Mouse (Mus musculus) layer of hippocampus, adult 9-11 months (tissue): ENCODE measurements at regions not wholly inside any gene's neighbourhood (a gene's known extent, or its start where the extent isn't known, plus 50 kb on each side); places are given as distances from the start of the nearest gene placed in this dataset.

Source experiments
- DNase-seq: peaks from one replicate; pipeline ENCODE4 v3.0.0; 2022

DNA sequence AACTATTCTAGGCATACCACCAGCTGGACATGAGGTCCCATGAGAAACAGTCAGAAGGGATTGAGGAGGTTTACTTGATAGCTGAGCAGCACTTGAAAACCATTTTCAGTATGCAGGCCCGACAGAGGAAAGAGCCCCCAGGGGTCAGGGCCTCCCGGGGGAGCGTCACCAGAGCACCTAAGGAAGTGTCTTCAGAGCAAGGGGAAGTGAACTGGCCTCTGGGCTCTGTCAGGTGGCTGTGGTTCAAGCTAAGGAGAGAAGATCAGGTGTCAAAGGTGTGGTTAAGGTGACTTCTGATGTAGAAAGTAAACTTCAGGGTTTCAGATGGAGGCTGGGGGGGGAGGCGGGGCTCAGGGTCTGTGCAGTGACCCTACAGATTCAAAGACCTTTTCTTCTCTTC, 57.3 kb downstream of the Bhlhe40 start:
- no peak for DNase-seq

DNA sequence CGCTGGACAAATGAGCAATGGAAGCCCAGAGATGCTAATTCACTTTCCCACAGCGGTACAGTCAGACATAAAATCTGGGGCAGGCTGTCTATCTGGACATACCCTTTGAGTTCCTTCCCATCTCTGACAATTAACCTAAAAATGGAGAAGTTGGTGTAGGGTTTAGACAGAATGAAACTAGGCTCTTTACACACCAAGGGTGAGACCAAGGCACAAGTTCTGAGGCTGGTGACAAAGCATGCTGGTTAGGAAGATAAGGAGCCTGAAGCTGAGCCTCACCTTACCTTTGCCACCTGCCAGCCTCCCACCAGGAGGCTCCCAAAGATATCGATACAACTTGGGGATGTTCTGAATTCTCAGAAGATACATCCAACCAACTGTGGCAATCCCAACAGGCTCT, 58.5 kb downstream of the Bhlhe40 start:
- no peak for DNase-seq

DNA sequence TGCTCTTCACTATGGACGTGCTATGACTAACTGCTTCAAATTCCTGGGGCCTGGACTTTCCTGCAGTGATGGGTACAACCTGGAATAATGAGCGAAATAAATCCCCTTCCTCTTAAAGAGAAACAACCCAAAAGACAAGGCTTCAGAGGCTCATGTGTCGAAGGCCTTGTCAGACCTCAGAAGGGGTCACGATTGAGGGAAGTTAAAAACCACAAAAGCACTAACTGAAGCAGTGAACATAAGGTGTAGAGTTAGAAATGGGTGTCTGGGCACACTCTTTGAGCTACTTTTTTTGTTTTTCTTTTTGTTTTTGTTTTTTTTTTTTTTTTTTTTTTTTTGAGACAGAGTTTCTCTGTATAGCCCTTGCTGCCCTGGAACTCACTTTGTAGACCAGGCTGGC, 59.5 kb downstream of the Bhlhe40 start:
- no peak for DNase-seq

DNA sequence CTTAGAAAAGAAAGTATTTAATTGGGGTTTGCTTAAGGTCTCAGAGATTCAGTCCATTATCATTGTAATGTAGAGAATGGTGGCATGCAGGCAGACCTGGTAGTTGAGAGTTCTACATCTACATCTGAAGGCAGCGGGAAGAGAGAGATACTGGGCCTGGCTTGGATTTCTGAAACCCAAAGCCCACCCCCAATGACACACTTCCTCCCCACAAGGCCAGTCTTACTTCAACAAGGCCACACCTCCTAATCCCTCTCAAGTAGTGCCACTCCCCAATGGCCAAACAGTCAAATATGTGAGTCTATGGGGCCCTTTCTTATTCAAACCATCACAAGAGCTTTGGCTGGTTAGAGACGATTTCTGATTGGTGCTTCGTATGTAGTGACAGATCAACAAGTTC, 60.5 kb downstream of the Bhlhe40 start:
- no peak for DNase-seq

DNA sequence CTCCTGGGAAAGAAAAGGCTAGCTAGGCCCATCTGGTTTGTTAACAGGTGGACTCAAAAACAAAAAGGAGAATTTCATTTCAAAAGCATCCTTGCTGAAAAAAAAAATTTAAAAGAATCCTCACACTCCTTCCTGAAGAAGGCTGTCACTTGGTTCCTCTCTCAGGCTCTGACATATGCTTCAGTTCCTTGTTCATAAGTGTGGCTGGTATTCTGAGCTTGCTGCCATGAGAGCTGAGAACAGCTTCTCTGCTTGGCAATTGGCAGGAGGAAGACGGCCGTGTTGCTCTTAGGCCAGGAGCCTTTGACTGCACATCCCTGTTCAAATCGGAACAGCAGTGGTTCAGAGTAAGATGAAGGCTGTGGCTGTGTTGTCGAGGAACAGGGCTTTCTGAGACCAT, 61.1 kb downstream of the Bhlhe40 start:
- DNase-seq, result peak; percentile 25

DNA sequence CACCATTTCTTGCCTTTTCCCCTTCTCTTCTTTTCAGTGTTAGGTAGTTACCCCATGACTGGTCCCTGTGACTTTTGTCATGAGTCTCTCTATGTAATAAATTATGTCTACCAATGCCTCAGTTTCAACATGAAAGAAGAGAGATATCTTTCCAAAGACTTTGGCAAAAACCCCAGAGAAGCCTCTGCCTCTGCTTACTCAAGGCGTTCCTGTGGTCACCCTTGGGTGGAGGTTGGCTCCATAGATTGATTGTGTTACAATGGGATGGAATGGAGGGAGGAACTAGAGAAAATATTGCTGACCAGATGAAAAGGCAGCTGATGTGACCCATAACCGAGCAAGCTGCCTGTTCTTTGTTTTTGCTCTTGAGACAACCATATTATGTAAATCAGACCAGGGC, 59.7 kb upstream of the Arl8b start:
- no peak for DNase-seq

DNA sequence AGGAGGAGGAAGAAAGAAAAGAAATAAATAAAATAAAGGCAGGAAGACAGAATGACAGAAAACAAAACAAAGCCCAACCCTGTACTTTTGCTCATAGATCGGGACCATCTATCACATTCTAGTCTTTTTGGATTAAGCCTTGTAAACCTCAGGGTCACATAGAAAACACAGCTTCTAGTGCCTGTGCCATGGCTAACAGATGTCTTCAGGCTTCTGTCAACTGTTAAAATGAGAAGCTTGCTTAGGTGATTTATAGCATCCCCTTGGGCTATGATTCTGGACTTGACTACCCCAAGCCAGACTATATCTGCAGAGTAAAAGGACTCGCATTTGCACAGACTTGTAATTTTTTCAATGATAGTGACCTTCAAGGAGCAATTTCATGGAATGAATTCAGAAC, 59.1 kb upstream of the Arl8b start:
- DNase-seq, result no peak

DNA sequence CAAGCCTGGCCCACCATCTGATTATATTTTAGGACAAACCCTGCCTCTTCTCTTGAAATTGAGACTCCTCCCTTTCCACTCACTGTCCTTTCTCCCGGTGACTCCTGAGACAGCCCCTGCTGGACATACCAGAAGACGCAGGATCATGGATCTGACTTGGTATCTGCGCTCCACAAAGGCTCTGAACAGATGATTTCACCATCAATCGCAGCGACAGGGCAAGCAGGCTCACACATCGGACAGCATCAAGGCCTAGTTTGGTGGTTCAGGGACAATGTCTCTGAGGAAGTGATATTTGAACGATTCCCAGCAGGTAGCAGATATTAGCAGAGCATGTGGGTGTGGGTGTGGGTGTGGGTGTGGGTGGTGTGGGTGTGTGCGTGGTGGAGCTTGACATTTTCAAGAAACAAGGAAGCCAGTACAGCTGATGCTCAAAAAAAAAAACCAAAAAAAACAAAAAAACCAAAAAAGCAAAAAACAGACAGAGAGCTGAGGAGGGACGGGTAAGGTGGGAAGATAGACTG, 51.7 kb upstream of the Arl8b start:
- no peak for DNase-seq
